Mouse (Mus musculus): ENCODE data around the gene Spopl. TPM values are rescaled to one million over a fixed set of nuclear protein-coding genes. Genes with fewer than 3 reads are reported as not detected.
"Not testable (repeated sequence)": the region's sequence is repeated elsewhere in the genome, so short reads cannot be mapped to it uniquely, and the experiment has no call there.

Gene Spopl
- 10 to 100 TPM; 21.1 to 23.2 TPM for total RNA-seq (2021)
- long read RNA-seq, experiment 1, full-length matches to known transcripts = 9 of 16 reads
- long read RNA-seq, experiment 1, partial matches to known transcripts = 1 of 16 reads
- long read RNA-seq, experiment 1, other reads (novel, unspliced or antisense) = 6 of 16 reads
- long read RNA-seq, experiment 2, full-length matches to known transcripts = 6 of 11 reads
- long read RNA-seq, experiment 2, partial matches to known transcripts = 3 of 11 reads
- long read RNA-seq, experiment 2, other reads (novel, unspliced or antisense) = 2 of 11 reads

DNA sequence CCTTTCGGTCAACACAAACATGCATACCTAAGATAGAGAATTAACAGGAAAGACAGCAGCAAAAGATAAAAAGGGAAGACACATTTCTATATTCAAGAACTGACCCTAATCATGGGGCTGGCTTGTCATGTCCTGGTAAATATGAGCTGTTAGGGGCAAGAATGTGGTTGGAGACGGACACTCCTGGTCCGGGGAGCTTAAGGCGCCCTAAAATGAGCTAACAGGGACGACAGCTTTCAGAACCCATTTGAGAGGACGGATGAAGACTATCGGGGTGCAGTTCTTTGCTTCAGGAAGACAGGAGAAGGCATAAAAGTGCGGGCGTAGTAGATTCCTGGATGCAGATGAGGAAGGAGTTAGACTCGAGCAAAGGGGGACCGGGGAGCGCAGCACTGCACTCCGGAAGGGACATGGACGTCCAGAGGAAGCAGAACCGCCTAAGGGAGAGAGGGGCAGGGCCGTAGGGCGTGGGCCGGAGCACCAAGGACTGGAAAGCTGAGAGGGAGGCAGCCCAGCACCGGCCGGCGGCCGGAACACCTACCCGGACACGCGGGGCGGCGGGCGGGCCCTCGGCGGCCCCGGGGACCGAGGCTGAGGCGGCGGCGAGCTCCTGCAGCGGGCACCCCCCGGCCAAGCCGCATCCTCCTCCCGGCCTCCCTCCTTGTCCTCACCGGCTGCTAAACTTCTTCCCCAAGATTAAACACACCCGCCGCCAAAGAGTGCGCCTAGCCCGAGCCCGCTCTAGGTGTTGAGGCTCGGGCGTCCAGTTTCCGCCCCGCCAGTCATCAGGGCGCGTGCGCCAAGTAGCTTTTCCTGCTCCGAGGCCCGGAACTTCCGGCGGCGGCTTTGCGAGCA is at the start of gene Spopl:
Gene Spopl, minus strand, starts transcription at position 805 of the 855 bp plus-strand sequence.
- peak; percentile 79 for DNase-seq (ENCODE audit: low spot score)

DNA sequence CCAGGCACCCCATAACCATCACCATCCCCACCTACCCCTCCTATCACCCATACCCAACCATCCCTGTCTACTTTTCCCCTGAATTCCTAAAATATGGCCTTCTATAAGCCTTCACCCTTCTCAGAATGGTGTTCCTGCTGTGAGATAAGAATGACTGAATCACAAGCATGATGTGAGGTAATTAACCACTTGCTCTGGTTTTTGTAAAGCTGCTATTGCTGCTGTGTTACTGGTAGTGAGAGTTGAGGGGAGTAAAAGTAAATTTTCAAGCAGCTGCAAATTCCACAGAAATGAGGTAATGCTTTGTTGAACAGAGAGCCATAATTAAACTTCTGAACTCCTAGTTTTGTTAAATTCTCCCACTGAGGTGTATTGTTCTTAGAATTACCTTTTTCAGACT is 48.2 kb upstream of the Spopl start:
- DNase-seq (ENCODE audit: low spot score) = no peak

DNA sequence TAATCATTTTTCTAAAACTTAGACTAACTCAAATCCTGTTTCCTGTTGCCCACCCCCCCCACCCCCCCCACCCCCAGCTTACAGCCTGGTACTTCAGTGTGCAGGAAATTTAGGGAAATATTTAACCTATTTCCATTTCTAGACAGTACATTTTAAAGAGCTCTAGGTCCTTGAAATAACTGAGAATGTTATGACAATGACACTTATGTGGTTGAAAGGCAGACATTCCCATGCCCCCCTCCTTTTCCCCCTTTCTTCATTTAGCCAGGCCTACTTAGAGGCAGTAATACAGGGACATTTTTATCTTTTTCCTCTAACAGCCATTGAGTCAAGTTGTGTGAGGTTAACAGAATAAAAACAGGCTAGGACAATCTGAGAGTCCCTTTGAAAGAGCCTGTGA is 46.1 kb upstream of the Spopl start:
- DNase-seq (ENCODE audit: low spot score) = no peak

DNA sequence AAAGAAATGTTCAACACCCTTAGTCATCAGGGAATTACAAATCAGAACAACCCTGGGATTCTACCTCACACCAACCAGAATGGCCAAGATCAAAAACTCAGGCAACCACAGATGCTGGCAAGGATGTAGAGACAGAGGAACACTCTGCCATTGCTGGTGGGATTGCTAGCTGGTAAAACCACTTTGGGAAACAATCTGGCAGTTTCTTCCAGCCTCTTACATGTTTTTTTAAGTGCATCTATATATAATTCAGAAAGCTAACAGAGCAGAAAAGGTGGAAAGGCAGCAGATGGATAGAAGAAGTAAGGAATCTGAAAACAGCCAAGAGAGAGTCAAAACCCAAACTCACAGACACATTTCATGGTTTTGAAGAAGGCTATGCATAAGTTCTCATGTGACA is 33.5 kb upstream of the Spopl start:
- no peak for DNase-seq (ENCODE audit: low spot score)

DNA sequence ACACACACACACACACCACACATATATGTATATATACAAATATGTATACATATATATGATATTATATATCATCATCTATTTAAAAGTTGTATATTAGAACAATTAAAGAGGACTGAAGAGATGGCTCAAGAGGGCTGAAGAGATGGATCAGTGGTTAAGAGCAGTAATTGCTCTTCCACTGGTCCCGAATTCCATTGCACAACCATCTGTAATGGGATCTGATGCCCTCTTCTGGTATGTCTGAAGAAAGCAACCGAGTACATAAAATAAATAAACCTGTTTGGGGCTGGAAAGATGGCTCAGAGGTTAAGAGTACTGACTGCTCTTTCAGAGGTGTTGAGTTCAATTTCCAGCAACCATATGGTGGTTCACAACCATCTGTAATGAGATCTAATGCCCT is 16.9 kb upstream of the Spopl start:
- DNase-seq (ENCODE audit: low spot score) = no peak

DNA sequence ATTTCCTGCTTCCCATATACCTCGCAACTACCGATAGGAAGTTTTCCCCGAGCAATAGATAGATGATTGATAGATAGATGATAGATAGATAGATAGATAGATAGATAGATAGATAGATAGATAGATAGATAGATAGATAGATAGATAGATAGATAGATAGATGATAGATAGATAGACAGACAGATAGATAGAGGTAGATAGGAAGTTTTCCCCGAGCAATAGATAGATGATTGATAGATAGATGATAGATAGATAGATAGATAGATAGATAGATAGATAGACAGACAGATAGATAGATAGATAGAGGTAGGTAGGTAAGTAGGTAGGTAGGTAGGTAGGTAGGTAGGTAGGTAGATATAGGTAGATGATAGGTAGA is 239 bp upstream of the Spopl start:
- not testable (repeated sequence) for DNase-seq (ENCODE audit: low spot score)

DNA sequence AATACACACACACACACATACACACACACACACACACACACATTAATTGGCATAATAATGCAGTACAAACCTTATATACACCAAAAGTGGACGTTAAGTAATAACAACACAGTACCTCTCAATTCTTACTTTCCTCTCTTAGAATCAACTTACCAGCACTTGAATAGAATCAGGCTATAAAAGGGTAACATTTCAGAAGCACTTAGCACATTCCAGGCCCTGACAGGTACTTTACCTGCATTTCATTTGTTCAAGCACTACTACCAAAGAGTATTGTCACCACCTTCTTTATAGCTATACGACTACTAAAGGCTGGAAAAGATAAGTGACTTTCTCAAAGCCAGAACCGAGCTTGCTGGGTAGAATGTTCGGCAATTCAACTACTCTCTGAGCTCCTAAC is 1.3 kb downstream of the Spopl start:
- DNase-seq (ENCODE audit: low spot score) = no peak

DNA sequence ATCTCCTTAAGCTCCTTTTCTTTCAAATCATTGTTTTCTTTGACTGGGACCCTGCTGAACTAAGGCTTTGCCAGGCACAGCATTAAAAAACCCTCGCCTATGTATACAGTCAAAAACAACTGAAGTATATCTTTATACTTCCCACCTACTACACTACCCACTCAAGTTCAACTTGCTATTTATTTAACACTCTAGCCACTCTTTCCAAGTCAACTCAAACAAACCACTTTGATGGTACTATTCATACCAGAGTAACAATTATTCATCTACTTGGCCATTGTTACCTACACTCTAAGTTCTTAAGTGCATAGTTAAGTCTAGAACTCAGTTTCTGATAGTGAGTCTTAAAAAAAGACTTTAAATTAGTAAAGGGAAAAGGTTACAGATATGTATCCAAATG is 3.1 kb downstream of the Spopl start:
- no peak for DNase-seq (ENCODE audit: low spot score)

DNA sequence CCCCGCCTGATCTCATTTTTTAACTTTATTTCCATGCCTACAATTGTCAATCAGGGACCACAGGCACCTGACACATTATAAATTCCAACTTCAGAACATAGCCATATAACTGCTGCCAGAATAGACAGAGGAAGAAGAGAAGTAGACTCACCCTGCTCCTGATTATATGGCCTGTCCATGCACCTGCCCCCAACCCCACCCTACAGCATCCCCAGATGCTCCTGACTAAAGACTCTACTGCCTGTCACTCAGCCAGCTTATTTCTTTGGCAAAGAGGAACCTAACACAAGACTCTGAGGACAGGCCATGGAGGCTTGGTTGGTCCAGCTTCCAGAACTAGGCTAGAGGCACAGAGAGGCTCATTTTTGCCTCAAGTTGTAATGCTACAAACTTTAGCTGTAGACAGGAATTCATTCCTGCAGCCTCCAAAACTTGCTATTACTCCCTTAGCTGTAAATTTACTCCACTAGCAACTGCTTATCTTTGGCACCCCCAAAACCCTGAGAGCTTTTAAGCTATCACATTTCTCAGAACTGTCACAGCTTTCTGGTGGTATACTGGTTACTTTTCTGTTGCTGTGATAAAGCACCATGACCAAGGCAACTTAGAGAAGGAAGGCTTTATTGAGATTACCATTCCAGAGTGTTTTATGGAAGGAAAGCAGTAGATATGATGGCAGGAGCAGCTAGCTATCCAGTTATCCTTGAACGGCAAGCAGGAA is 6.7 kb downstream of the Spopl start:
- DNase-seq (ENCODE audit: low spot score) = no peak

DNA sequence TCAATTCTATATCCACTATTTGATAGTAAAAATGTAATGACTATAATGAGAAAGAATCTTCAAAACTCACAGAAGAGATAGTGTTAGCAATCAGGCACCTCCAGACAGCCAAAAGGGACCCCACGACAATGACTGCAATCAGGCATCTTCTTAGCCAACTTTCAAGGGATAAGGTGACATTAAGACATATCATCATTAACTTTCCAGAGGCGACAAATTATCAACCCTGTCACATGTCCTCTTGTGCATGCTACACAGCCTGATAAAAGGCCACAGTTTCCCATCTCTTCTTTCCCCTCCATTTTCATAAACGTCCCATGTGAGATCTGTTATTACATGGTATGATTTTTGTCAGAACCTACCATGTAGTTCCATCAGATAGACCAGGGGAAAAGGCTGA is 9.0 kb downstream of the Spopl start:
- DNase-seq (ENCODE audit: low spot score) = no peak

DNA sequence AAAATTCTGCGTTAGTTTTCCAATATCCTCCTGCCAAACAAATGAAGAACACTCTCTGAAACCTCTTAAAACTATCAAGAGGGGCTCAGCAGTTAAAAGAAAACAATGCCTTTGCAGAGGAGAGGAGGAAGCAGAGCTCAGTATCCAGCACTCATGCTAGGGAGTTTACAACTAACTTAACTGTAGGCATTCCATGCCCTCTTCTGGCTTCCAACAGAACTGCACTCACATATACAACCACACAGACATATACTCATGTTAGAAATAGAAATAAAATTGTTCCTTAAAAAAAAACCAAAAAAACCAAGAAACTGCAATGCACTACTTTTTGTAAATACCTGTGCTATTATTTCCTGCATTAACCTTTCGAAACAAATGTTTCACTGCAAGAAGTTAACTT is 12.7 kb downstream of the Spopl start:
- DNase-seq (ENCODE audit: low spot score) = no peak

DNA sequence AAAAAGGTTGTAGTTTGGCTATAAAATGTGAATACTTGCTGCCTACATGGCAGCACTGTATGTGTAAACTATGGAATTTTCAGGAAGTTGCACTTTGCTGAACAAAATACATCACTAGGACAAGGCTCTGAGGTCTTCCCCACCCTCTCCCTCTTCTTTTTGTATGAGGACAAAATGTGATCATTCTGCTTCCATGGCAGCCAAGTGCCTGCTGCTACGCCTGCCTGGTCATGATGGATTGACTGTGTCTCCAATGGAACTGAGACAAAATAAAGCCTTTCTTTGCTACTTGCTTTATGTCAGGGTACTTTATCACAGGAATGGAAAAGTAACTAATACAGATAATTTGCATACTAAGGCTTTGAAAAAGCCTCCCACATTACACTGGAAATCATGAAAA is 20.7 kb downstream of the Spopl start:
- no peak for DNase-seq (ENCODE audit: low spot score)

DNA sequence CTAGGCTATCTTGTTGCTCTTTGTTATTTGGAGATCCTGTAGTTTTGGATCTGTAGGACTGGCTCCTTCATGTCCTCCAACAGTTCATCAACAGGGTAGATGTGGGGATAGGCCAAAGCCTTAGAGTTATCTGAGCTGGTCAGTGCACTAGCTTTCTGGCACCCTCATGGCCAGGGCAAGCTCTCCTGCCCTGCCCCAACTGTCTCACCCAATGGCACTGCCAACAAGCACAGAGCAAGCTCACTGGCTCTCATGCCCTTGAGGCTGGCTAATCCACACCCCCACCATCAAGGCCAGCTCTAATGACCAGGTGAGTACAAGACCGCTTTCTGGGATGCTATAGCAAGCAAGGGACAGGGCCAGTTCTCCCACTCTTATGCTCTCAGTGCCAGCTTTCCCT is 24.7 kb downstream of the Spopl start:
- no peak for DNase-seq (ENCODE audit: low spot score)

DNA sequence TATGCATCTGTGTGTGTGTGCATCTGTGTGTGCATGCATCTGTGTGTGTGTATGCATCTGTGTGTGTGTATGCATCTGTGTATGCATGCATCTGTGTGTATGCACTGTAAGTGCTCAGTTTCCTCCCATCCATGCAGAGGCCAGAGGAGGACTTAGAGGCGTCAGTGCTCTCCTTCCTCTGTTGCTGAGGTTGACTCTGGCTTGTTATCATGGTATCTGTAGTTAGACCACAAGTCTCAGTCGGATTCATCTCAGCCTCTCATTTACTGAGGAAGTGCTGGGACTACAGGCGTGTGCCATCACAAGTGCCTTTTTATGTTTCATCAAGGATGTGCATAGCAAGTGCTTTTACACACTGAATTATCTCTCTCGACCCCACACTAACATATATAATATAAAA is 31.9 kb downstream of the Spopl start:
- no peak for DNase-seq (ENCODE audit: low spot score)

DNA sequence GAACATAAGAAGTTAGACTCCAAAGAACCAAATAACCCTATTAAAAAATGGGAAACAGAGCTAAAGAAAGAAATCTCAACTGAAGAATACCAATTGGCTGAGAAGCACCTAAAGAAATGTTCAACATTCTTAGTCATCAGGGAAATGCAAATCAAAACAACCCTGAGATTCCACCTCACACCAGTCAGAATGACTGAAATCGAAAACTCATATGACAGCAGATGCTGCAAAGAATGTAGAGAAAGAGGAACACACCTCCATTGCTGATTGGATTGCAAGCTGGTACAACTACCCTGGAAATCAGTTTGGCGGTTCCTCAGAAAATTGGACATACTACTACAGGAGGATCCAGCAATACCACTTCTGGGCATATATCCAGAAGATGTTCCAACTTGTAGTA is 44.2 kb downstream of the Spopl start:
- DNase-seq (ENCODE audit: low spot score) = not testable (repeated sequence)

DNA sequence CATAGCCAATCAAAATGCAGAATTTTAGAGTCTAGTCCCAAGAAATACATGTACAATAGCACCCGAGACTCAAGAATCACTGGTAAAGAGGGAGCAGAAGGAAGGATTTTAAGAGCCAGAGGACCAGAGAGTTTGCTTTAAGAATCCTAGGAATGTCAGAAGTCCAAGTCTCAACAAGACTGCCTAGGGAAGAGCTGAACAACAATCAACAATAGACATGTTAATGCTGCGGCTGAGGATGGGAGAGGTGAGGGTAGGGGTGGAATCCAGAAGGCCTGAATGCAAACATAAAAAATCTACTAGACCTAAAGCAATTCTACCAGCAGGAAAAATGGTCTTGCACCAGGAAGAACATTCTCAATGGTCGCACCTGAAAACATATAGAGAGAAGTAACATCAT is 66.8 kb downstream of the Spopl start:
- no peak for DNase-seq (ENCODE audit: low spot score)

DNA sequence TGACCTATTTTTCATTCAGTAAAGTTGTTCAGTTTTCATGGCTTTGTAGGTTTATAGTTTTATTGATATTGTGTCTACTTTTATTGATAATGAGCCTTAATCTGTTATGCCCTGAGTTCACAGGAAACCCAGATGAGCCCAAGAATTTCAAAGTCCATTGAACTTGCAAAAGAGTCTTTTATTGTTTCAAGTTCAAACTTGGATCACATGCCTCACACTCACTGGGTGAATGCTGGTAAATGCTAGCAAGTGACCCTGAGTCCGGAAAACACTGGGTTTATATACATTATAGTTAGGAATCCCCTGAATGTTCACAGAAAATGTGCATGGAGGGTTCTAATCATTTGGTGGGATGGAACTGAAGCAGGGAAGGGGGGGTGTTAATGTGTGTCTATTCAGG is 90.2 kb downstream of the Spopl start:
- DNase-seq (ENCODE audit: low spot score) = no peak

DNA sequence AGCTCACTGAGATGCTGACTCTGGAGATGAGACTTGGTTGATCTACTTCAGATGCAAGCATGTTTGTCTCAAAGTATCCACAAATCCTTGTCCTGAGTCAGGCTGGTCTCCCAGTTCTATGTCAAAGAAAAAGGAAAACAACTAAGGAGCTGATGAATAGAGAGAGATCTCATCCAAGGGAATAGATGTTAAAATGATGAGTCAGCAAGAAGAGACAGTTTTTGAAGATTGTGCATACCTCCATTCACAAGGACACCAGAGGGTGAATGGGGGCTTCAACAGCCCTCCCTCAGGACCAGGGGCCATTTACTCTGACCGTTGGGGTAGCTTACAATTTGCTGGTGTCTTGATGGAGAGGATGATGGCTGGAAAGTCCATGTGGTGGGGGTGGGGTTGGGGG is 104.4 kb downstream of the Spopl start:
- no peak for DNase-seq (ENCODE audit: low spot score)

DNA sequence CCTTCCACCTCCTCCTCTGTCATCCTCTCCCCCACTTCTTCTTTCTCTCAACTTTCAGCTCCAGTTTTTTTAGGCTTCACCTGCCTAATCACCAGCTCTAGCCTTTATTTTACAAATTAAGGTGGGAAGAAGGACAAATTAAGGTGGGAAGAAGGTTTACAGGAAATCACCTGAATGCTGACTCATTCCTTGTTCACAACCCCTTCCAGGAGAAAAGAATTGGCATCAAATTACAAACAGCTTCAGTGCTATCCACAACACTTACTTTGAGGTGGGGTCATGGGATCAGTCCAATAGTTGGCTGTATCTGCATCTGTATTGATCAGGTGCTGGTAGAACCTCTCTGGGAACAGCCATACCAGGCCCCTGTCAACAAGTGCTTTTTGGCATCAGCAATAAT is 114.5 kb downstream of the Spopl start:
- DNase-seq (ENCODE audit: low spot score) = no peak

Measured in gastrocnemius, adult 18-20 months (tissue).